Mouse (Mus musculus) spleen, adult 2 months (tissue): ENCODE measurements around the gene Agk.

Experiments used
- CTCF ChIP-seq: fragments of 200-500 bp; IDR thresholded peaks from 2 replicates; pipeline ENCODE4 v1.5.1; 2011; ENCODE audit warnings: mild to moderate bottlenecking, inconsistent platforms; ENCODE audit not compliant: insufficient read depth, insufficient read length, insufficient replicate concordance; ENCODE audit errors: extremely low read depth
- POLR2A ChIP-seq: fragments of 200-500 bp; IDR thresholded peaks from 2 replicates; pipeline ENCODE4 v1.6.1; 2011; ENCODE audit warnings: low read depth, low read length, inconsistent platforms

DNA sequence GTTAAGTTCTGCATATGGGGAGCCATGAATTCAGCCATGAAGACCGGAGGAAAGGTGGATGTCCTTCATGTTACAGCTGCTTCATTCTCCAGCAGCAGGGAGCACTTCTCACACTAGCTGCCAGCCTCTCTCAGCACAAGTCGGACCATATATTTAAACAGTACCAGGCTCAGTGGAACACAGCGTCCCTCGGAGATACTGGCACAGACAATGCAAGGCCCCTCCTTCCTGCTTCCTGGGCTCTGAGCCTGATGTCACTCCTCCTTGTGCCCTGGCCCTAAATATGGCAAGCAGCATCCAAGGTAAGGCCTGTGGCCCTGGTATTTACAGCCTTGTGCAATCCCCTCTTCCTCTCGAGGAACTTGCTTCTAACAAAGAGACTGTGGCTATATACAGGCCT is 90.8 kb downstream of the Agk start:
- TF ChIP-seq CTCF (no peak), POLR2A (no peak)
